In the genomic region with DNA sequence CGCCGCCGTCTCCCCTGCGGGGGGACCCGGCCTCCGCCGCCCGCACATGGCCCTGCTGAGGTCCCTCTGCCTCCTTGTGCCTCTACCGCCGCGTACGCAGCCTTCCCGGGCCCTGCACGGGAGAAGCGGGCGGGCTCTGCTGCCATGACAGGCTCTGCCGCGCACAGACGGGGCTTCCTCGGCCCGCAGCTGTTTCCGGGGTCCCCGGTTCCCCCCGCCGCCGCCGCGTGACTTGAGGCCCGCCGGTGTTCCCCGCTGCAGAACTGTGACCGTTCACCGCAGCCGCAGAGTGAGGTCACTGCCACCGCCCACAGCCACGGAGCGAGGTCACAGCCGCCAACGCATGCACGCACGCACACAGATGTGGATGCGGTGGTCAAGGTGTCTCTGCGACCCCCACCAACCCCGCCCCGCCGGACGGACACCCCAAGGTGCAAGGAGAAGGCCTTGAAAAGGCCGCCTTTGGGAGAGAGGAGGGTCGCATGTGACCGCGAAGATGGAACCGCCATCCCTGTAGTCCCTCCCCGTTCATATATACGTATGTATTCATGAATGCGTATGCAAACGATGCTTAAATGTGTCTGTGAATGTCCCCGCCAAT, we compare ENCODE assay signal across 8 mouse cellular contexts.
DNase-seq lines count a peak whose midpoint lies in the region; ATAC-seq and TF ChIP-seq lines count a peak whose summit lies in the region.

No protein-coding gene starts in this region.

- peak overlapping the region; percentile 80 for H3K4me3 ChIP-seq in gastrocnemius, adult 2 months
- peak overlapping the region; percentile 67 for H3K4me3 ChIP-seq in hindbrain, embryonic 15.5 days
- H3K4me3 ChIP-seq in lung, postnatal 0 days (ENCODE audit: low read depth, low read length): peak overlapping the region; percentile 54

- WGBS in hindbrain, embryonic 15.5 days: 2% methylated on average over 57 of the region's 57 CpGs
- WGBS in lung, postnatal 0 days: 5% methylated on average over 57 of the region's 57 CpGs

- TF ChIP-seq CTCF in gastrocnemius, adult 2 months (IDR thresholded peaks at IDR 0.05): no peak
- TF ChIP-seq CTCF in lung, postnatal 0 days (IDR thresholded peaks at IDR 0.05): no peak

- H3K36me3 ChIP-seq in hindbrain, embryonic 15.5 days: no peaks in the 10 kb centered on the region
- H3K36me3 ChIP-seq in lung, postnatal 0 days (ENCODE audit: insufficient read depth, low read length): no peaks in the 10 kb centered on the region

- intact Hi-C loops in gastrocnemius, adult 2 months (cut with DNase I): loop anchor here (5.0 kb wide), 1 partner anchor 331 kb away; no protein-coding TSS in a partner anchor

- ATAC-seq in hindbrain, embryonic 15.5 days (ENCODE audit: low FRiP score, low read depth): peak; percentile 95
- ATAC-seq in lung, postnatal 0 days: peak; percentile 53

- no peaks in the 10 kb centered on the region for H3K27me3 ChIP-seq in hindbrain, embryonic 15.5 days
- no peaks in the 10 kb centered on the region for H3K27me3 ChIP-seq in lung, postnatal 0 days (replicated peaks; ENCODE audit: insufficient read depth, low read length)

- peak overlapping the region; percentile 61 for H3K27ac ChIP-seq in gastrocnemius, adult 2 months
- H3K27ac ChIP-seq in hindbrain, embryonic 15.5 days (replicated peaks): peak overlapping the region; percentile 88
- no peak overlapping the region for H3K27ac ChIP-seq in lung, postnatal 0 days (ENCODE audit: low read length)

- H3K9me3 ChIP-seq in hindbrain, embryonic 15.5 days: no peaks in the 10 kb centered on the region
- H3K9me3 ChIP-seq in lung, postnatal 0 days (ENCODE audit: low read length): no peaks in the 10 kb centered on the region

- H3K4me2 ChIP-seq in hindbrain, embryonic 15.5 days: peak overlapping the region; percentile 67
- peak overlapping the region; percentile 92 for H3K4me2 ChIP-seq in lung, postnatal 0 days (replicated peaks; ENCODE audit: low read depth, low read length)

- DNase-seq in ZHBTc4 (ENCODE audit: low read depth, low spot score): peak; percentile 45
- DNase-seq in cerebellum, postnatal 4 days (ENCODE audit: low spot score in 2 of 2): peak; percentile 36 to 69
- peak; percentile 64 for DNase-seq in gastrocnemius, adult 2 months
- peak; percentile 62 to 72 for DNase-seq in layer of hippocampus, postnatal 36 days
- peak; percentile 26 for DNase-seq in lung, postnatal 0 days (ENCODE audit: low spot score)
- peak; percentile 17 for DNase-seq in ovary, postnatal 14 days (ENCODE audit: low spot score)
- DNase-seq in thymus, postnatal 25 days: peak; percentile 28

- peak overlapping the region; percentile 71 for H3K9ac ChIP-seq in hindbrain, embryonic 15.5 days
- peak overlapping the region; percentile 60 for H3K9ac ChIP-seq in lung, postnatal 0 days (replicated peaks; ENCODE audit: low read depth)

- no peak for TF ChIP-seq EP300 in lung, postnatal 0 days (IDR thresholded peaks at IDR 0.05)

- H3K4me1 ChIP-seq in hindbrain, embryonic 15.5 days (replicated peaks): 0 out of 2 replicates have a peak, but pooled peaks cover 3% of the 10 kb centered on the region
- no peaks in the 10 kb centered on the region for H3K4me1 ChIP-seq in lung, postnatal 0 days (ENCODE audit: insufficient read depth, low read depth, low read length)

Comparison
In these comparisons a context has a peak if more than half of its experiments do, and no peak if none do; other contexts are left out.
1. DNase-seq: peak in every context shown above with its lines; median percentile 67 in layer of hippocampus, postnatal 36 days; 64 in gastrocnemius, adult 2 months; 52 in cerebellum, postnatal 4 days; 45 in ZHBTc4; 28 in thymus, postnatal 25 days; 26 in lung, postnatal 0 days; 17 in ovary, postnatal 14 days.